Mouse (Mus musculus): ENCODE data around the gene H2al1m.
"Not testable (repeated sequence)": the region's sequence is repeated elsewhere in the genome, so short reads cannot be mapped to it uniquely, and the experiment has no call there.

GRCm38 (mm10) chrX:9293140-9293829, 9.7 kb downstream of the H2al1m start:
- TF ChIP-seq CTCF, POLR2A (IDR thresholded peaks at IDR 0.05; ENCODE audit: extremely low read depth, insufficient read depth, low read length): not testable (repeated sequence)
